ENCODE assay signal across 22 mouse cellular contexts in the genomic region with DNA sequence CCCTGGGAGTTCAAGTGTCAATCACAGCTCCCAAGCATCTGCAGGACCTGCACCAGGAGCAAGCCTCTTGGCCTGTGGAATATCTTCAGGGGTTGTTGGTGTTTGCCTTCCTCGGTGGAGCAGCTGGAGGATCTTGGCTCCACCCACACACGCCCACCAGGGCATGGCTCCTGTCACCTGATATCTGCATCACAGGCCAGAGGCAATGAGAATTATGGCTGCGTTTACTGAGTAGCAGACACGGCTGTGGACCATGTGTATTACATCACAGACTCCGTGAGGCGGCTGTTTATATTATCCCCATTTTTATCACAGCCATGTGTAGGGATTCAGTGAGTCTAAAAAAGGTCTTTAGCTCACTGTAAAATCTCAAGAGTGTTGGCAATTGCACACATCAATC. TPM values are rescaled to one million over a fixed set of nuclear protein-coding genes. Genes with fewer than 3 reads are reported as not detected.
A peak's percentile ranks its signal among the peaks of the same experiment; 100 is the strongest.
DNase-seq lines count a peak whose midpoint lies in the region; ATAC-seq and TF ChIP-seq lines count a peak whose summit lies in the region.
"Had no signal": no experiment of that assay in that cellular context is flagged by ENCODE, and none has a peak within 500 bp of the region (broad histone marks: within the 10 kb centered on the region; RNA-seq: fewer than 3 reads in every experiment).

No protein-coding gene starts in this region.

- no peak for TF ChIP-seq POLR2A in kidney, adult 2 months (IDR thresholded peaks at IDR 0.05; ENCODE audit: low read depth, low read length)
- TF ChIP-seq POLR2A in limb, embryonic 14.5 days (IDR thresholded peaks at IDR 0.05; ENCODE audit: borderline replicate concordance, extremely low read depth, insufficient read depth, insufficient read length) = no peak

- no peak overlapping the region for H3K4me3 ChIP-seq in kidney, embryonic 16.5 days (ENCODE audit: low read length)
- H3K4me3 ChIP-seq in kidney, adult 2 months (ENCODE audit: insufficient read depth, low read depth, low read length) = no peak overlapping the region
- H3K4me3 ChIP-seq in embryonic facial prominence, embryonic 11.5 days (ENCODE audit: low read depth, low read length) = no peak overlapping the region
- no peak overlapping the region for H3K4me3 ChIP-seq in limb, embryonic 14.5 days (replicated peaks; ENCODE audit: low read length)
- H3K4me3 ChIP-seq in midbrain, embryonic 11.5 days (ENCODE audit: low read depth, low read length) = no peak overlapping the region
- H3K4me3 ChIP-seq: left cerebral cortex, adult 2 months; liver, embryonic 13.5 days; neural tube, embryonic 12.5 days had no signal

- 0 out of 2 replicates have a peak, but pooled peaks have one; percentile 39 for ATAC-seq in kidney, embryonic 16.5 days (ENCODE audit: low FRiP score, low TSS enrichment)
- peak; percentile 52; the same call in 1 of the 2 replicates for ATAC-seq in embryonic facial prominence, embryonic 11.5 days (replicated peaks; ENCODE audit: insufficient number of reproducible peaks, low FRiP score, low TSS enrichment, low read depth)
- peak; percentile 84; the same call in 1 of the 2 replicates for ATAC-seq in limb, embryonic 14.5 days (ENCODE audit: low FRiP score, low read depth)
- no peak for ATAC-seq in midbrain, embryonic 11.5 days (ENCODE audit: low FRiP score)
- ATAC-seq: inflammation-experienced regulatory T-cells, adult 6 months; midbrain, embryonic 16.5 days had no signal

- no peak for DNase-seq in kidney, adult 2 months
- DNase-seq in NIH3T3 (ENCODE audit: low read depth) = peak; percentile 38
- DNase-seq in embryonic facial prominence, embryonic 11.5 days (ENCODE audit: low spot score) = peak; percentile 72
- DNase-seq in limb, embryonic 14.5 days (ENCODE audit: low spot score) = peak; percentile 60
- no peak for DNase-seq in midbrain, embryonic 11.5 days (ENCODE audit: low spot score, missing footprints)
- no peak for DNase-seq in ovary, postnatal 36 days (ENCODE audit: low spot score)
- DNase-seq in adrenal gland, adult 8-10 months = no peak
- DNase-seq: adrenal gland, postnatal 10 days; cerebellum, adult 8-10 months; liver, embryonic 13.5 days; right cerebral cortex, postnatal 4 days; thymus, postnatal 25 days had no signal

- H3K4me2 ChIP-seq in kidney, embryonic 16.5 days (replicated peaks; ENCODE audit: low read depth, low read length) = no peak overlapping the region
- no peak overlapping the region for H3K4me2 ChIP-seq in embryonic facial prominence, embryonic 11.5 days (ENCODE audit: low read depth, low read length)
- no peak overlapping the region for H3K4me2 ChIP-seq in limb, embryonic 14.5 days (replicated peaks; ENCODE audit: low read depth, low read length, severe bottlenecking)
- H3K4me2 ChIP-seq in midbrain, embryonic 11.5 days = no peak overlapping the region
- H3K4me2 ChIP-seq: liver, embryonic 13.5 days; neural tube, embryonic 12.5 days had no signal

- no peak overlapping the region for H3K9ac ChIP-seq in kidney, embryonic 16.5 days (replicated peaks; ENCODE audit: low read length)
- no peak overlapping the region for H3K9ac ChIP-seq in embryonic facial prominence, embryonic 11.5 days (replicated peaks; ENCODE audit: low read length)
- H3K9ac ChIP-seq in limb, embryonic 14.5 days (ENCODE audit: low read depth, low read length, severe bottlenecking) = no peak overlapping the region
- H3K9ac ChIP-seq in midbrain, embryonic 11.5 days (ENCODE audit: low read length) = no peak overlapping the region
- H3K9ac ChIP-seq: liver, embryonic 13.5 days; neural tube, embryonic 12.5 days had no signal

- no peaks in the 10 kb centered on the region; the same call in 1 of the 2 replicates for H3K9me3 ChIP-seq in kidney, embryonic 16.5 days (ENCODE audit: low read length)
- no peaks in the 10 kb centered on the region for H3K9me3 ChIP-seq in embryonic facial prominence, embryonic 11.5 days (replicated peaks; ENCODE audit: control insufficient read depth, low read length)
- H3K9me3 ChIP-seq in limb, embryonic 14.5 days (ENCODE audit: control insufficient read depth, low read length) = no peaks in the 10 kb centered on the region
- no peaks in the 10 kb centered on the region for H3K9me3 ChIP-seq in midbrain, embryonic 11.5 days (ENCODE audit: control insufficient read depth, low read length)
- H3K9me3 ChIP-seq: liver, embryonic 13.5 days; neural tube, embryonic 12.5 days had no signal

- no peaks in the 10 kb centered on the region for H3K36me3 ChIP-seq in kidney, embryonic 16.5 days (ENCODE audit: insufficient read depth, low read length)
- H3K36me3 ChIP-seq in kidney, adult 2 months (ENCODE audit: control insufficient read depth, insufficient read depth, low read length) = no peaks in the 10 kb centered on the region
- no peaks in the 10 kb centered on the region for H3K36me3 ChIP-seq in embryonic facial prominence, embryonic 11.5 days (replicated peaks; ENCODE audit: control insufficient read depth, insufficient read depth, low read depth, low read length)
- no peaks in the 10 kb centered on the region for H3K36me3 ChIP-seq in limb, embryonic 14.5 days (ENCODE audit: control insufficient read depth, insufficient read depth, low read length)
- H3K36me3 ChIP-seq in midbrain, embryonic 11.5 days (ENCODE audit: control insufficient read depth, insufficient read depth, low read length) = no peaks in the 10 kb centered on the region
- H3K36me3 ChIP-seq: G1E; liver, embryonic 13.5 days; neural tube, embryonic 12.5 days had no signal

- no peaks in the 10 kb centered on the region for H3K27me3 ChIP-seq in kidney, embryonic 16.5 days (ENCODE audit: insufficient read depth, low read length)
- H3K27me3 ChIP-seq in kidney, adult 2 months (replicated peaks; ENCODE audit: control insufficient read depth, insufficient read depth, low read length) = no peaks in the 10 kb centered on the region
- H3K27me3 ChIP-seq in embryonic facial prominence, embryonic 11.5 days (ENCODE audit: control insufficient read depth, insufficient read depth, low read length) = no peaks in the 10 kb centered on the region
- H3K27me3 ChIP-seq in limb, embryonic 14.5 days (ENCODE audit: control insufficient read depth, insufficient read depth, low read length) = no peaks in the 10 kb centered on the region
- H3K27me3 ChIP-seq in midbrain, embryonic 11.5 days (ENCODE audit: control insufficient read depth, insufficient read depth, low read length) = no peaks in the 10 kb centered on the region
- H3K27me3 ChIP-seq: liver, embryonic 13.5 days; neural tube, embryonic 12.5 days had no signal

- H3K4me1 ChIP-seq in kidney, embryonic 16.5 days (ENCODE audit: insufficient read depth, low read length) = no peaks in the 10 kb centered on the region
- no peaks in the 10 kb centered on the region for H3K4me1 ChIP-seq in kidney, adult 2 months (ENCODE audit: control insufficient read depth, insufficient read depth, low read length)
- H3K4me1 ChIP-seq in embryonic facial prominence, embryonic 11.5 days (ENCODE audit: control insufficient read depth, insufficient read depth, low read length) = no peaks in the 10 kb centered on the region
- H3K4me1 ChIP-seq in limb, embryonic 14.5 days (ENCODE audit: control insufficient read depth, insufficient read depth, low read length) = peaks cover 6% of the 10 kb centered on the region
- no peaks in the 10 kb centered on the region for H3K4me1 ChIP-seq in midbrain, embryonic 11.5 days (ENCODE audit: control insufficient read depth, insufficient read depth, low read length)
- H3K4me1 ChIP-seq: liver, embryonic 13.5 days; neural tube, embryonic 12.5 days had no signal

- H3K27ac ChIP-seq in kidney, embryonic 16.5 days (ENCODE audit: low read length) = no peak overlapping the region
- H3K27ac ChIP-seq in kidney, adult 2 months (ENCODE audit: insufficient read depth, low read depth, low read length) = no peak overlapping the region
- H3K27ac ChIP-seq in embryonic facial prominence, embryonic 11.5 days (replicated peaks; ENCODE audit: low read depth, low read length) = no peak overlapping the region
- H3K27ac ChIP-seq in limb, embryonic 14.5 days (replicated peaks; ENCODE audit: low read depth, low read length) = peak overlapping the region; percentile 39; the same call in 1 of the 2 replicates
- no peak overlapping the region for H3K27ac ChIP-seq in midbrain, embryonic 11.5 days (ENCODE audit: low read depth, low read length)
- H3K27ac ChIP-seq: left cerebral cortex, adult 2 months; liver, embryonic 13.5 days; neural tube, embryonic 12.5 days had no signal

- TF ChIP-seq CTCF in kidney, adult 2 months (conservative IDR thresholded peaks at IDR 0.05; ENCODE audit: insufficient read depth, insufficient read length, low read depth, low read length) = no peak

- 11% methylated on average over 6 of the region's 6 CpGs for WGBS in kidney, embryonic 16.5 days
- WGBS in kidney, adult 2 months = 49% methylated on average over 6 of the region's 6 CpGs
- WGBS in embryonic facial prominence, embryonic 11.5 days = 24% methylated on average over 6 of the region's 6 CpGs
- 19% methylated on average over 6 of the region's 6 CpGs for WGBS in limb, embryonic 14.5 days
- WGBS in midbrain, embryonic 11.5 days = 77% methylated on average over 6 of the region's 6 CpGs

RNA-seq across cellular contexts. Expression of a gene that starts 53.6 kb away (rescaled TPM):
- polyA plus RNA-seq in kidney, embryonic 16.5 days (2015; fragmentation: Nextera tagmentation; extraction: Ambion mirVana) = not detected in 2 replicates
- 0.14 TPM in 1 of 2 replicates, not detected in the other for polyA plus RNA-seq in kidney, adult 2 months (2012; rRNA removed)
- polyA plus RNA-seq in embryonic facial prominence, embryonic 11.5 days (2014; fragmentation: Nextera tagmentation; extraction: Ambion mirVana) = not detected in 2 replicates
- polyA plus RNA-seq in limb, embryonic 14.5 days (2012; rRNA removed) = 0.52 TPM in 1 of 2 replicates, not detected in the other
- 0.36 and 0.58 TPM in 2 replicates for polyA plus RNA-seq in limb, embryonic 14.5 days (2014; fragmentation: Nextera tagmentation; extraction: Ambion mirVana)
- 0.32 TPM in 1 of 2 replicates, not detected in the other for polyA plus RNA-seq in midbrain, embryonic 11.5 days (2014; fragmentation: Nextera tagmentation; extraction: Ambion mirVana)
- total RNA-seq in adrenal gland, adult 8-10 months (2022) = under 1 TPM in 1 of 4 experiments, not detected in 3; 0.35 TPM
- total RNA-seq: adrenal gland, postnatal 10 days; hematopoietic stem cell, adult 5-6 weeks; layer of hippocampus, adult 18-20 months; left cerebral cortex, adult 2 months had no signal
- polyA plus RNA-seq: cortical plate, adult 2 months; G1E; heart, embryonic 14.5 days; inflammation-experienced regulatory T-cells, adult 6 months; liver, embryonic 13.5 days; midbrain, embryonic 16.5 days had no signal

RNA-seq across cellular contexts. Expression of a gene that starts 56.8 kb away (rescaled TPM):
- not detected in 2 replicates for polyA plus RNA-seq in kidney, embryonic 16.5 days (2015; fragmentation: Nextera tagmentation; extraction: Ambion mirVana)
- polyA plus RNA-seq in kidney, adult 2 months (2012; rRNA removed) = not detected in 2 replicates
- not detected in 2 replicates for polyA plus RNA-seq in embryonic facial prominence, embryonic 11.5 days (2014; fragmentation: Nextera tagmentation; extraction: Ambion mirVana)
- polyA plus RNA-seq in limb, embryonic 14.5 days (2012; rRNA removed) = 0.04 and 0.06 TPM in 2 replicates
- polyA plus RNA-seq in limb, embryonic 14.5 days (2014; fragmentation: Nextera tagmentation; extraction: Ambion mirVana) = 0.26 and 0.30 TPM in 2 replicates
- polyA plus RNA-seq in midbrain, embryonic 11.5 days (2014; fragmentation: Nextera tagmentation; extraction: Ambion mirVana) = not detected in 2 replicates
- total RNA-seq in adrenal gland, adult 8-10 months (2022) = not detected
- total RNA-seq: adrenal gland, postnatal 10 days; hematopoietic stem cell, adult 5-6 weeks; layer of hippocampus, adult 18-20 months; left cerebral cortex, adult 2 months had no signal
- polyA plus RNA-seq: cortical plate, adult 2 months; G1E; heart, embryonic 14.5 days; inflammation-experienced regulatory T-cells, adult 6 months; liver, embryonic 13.5 days; midbrain, embryonic 16.5 days; neural tube, embryonic 12.5 days had no signal

Comparison
In these comparisons a context has a peak if more than half of its experiments do, and no peak if none do; other contexts are left out.
1. DNase-seq: peak in NIH3T3 (single experiment), embryonic facial prominence, embryonic 11.5 days (single experiment) and limb, embryonic 14.5 days (single experiment); none in kidney, adult 2 months (single experiment), midbrain, embryonic 11.5 days (single experiment), ovary, postnatal 36 days (single experiment) and adrenal gland, adult 8-10 months (single experiment).